In the genomic region with DNA sequence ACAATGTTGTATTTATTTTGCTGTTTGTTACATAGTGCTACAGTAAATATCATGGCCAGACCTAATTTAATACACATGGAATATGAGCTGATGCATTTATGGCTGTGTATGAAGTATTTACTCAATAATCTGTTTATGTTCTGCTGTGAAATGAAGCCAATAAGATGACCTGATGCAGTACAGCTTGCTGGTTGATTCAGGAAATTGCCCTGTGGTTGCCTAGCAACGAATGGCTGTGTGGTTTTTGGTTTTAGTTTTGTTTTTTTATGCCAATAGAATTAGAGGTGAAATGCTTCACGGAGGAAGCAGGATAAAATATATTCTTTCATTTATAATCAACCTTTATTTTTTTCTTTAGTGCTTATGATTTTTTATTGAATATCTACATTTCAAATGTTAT, we compare ENCODE assay signal across 25 mouse cellular contexts. TPM values are rescaled to one million over a fixed set of nuclear protein-coding genes. Genes with fewer than 3 reads are reported as not detected.
DNase-seq lines count a peak whose midpoint lies in the region; ATAC-seq lines count a peak whose summit lies in the region.
"Had no signal": no experiment of that assay in that cellular context is flagged by ENCODE, and none has a peak within 500 bp of the region (broad histone marks: within the 10 kb centered on the region; RNA-seq: fewer than 3 reads in every experiment).

No protein-coding gene starts in this region.

- ATAC-seq in granulocyte monocyte progenitor cell, adult 5-6 weeks (replicated peaks; ENCODE audit: poor library complexity, severe bottlenecking): peak; percentile 66

- intact Hi-C loops in left cerebral cortex, postnatal 25 days (cut with DNase I): no loop called here

- DNase-seq in layer of hippocampus, adult 8-10 months (ENCODE audit: low spot score in 2 of 2): peak; percentile 5 to 7
- DNase-seq in layer of hippocampus, postnatal 36 days: no peak
- peak; percentile 23 to 24 for DNase-seq in right cerebral cortex, postnatal 10 days (ENCODE audit: low spot score in 2 of 2)
- DNase-seq in right cerebral cortex, postnatal 25 days: no peak
- no peak for DNase-seq in left cerebral cortex, postnatal 25 days (ENCODE audit: low spot score in 2 of 2)
- DNase-seq in adrenal gland, adult 2 months: no peak
- DNase-seq: cerebellum, adult 9-10 months; kidney, adult 18-20 months; left cerebral cortex, postnatal 4 days; lung, adult 2 months; lung, postnatal 36 days; right cerebral cortex, adult 18-20 months; thymus, postnatal 25 days had no signal

RNA-seq across cellular contexts. Expression of a gene that starts 12.3 kb away (rescaled TPM):
- total RNA-seq in layer of hippocampus, adult 8-10 months (2022): not detected
- not detected for total RNA-seq in layer of hippocampus, postnatal 36 days (2021)
- total RNA-seq in granulocyte monocyte progenitor cell, adult 5-6 weeks (2014; fragmentation: Nextera tagmentation): not detected in 2 replicates
- total RNA-seq in granulocyte monocyte progenitor cell, adult 5-6 weeks (2017): not detected in 2 replicates
- total RNA-seq in left cerebral cortex, postnatal 25 days (2021): not detected
- total RNA-seq in adrenal gland, adult 2 months (2021): not detected
- not detected in 2 replicates for polyA plus RNA-seq in adrenal gland, adult 2 months (2012; rRNA removed)
- total RNA-seq: gastrocnemius, adult 18-20 months; heart, postnatal 25 days; left cerebral cortex, adult 18-20 months; left cerebral cortex, postnatal 4 days had no signal
- polyA plus RNA-seq: cortical plate, adult 2 months; embryonic facial prominence, embryonic 12.5 days; gonadal fat pad, adult 2 months; heart, embryonic 13.5 days; kidney, postnatal 0 days; liver, embryonic 11.5 days; lung, adult 2 months; midbrain, embryonic 12.5 days; testis, adult 2 months had no signal

RNA-seq across cellular contexts. Expression of a gene that starts 27.6 kb away (rescaled TPM):
- total RNA-seq in layer of hippocampus, adult 8-10 months (2022): not detected
- not detected for total RNA-seq in layer of hippocampus, postnatal 36 days (2021)
- total RNA-seq in granulocyte monocyte progenitor cell, adult 5-6 weeks (2014; fragmentation: Nextera tagmentation): not detected in 2 replicates
- not detected in 2 replicates for total RNA-seq in granulocyte monocyte progenitor cell, adult 5-6 weeks (2017)
- not detected for total RNA-seq in left cerebral cortex, postnatal 25 days (2021)
- total RNA-seq in adrenal gland, adult 2 months (2021): not detected
- not detected in 2 replicates for polyA plus RNA-seq in adrenal gland, adult 2 months (2012; rRNA removed)
- total RNA-seq: gastrocnemius, adult 18-20 months; heart, postnatal 25 days; left cerebral cortex, adult 18-20 months; left cerebral cortex, postnatal 4 days had no signal
- polyA plus RNA-seq: cortical plate, adult 2 months; embryonic facial prominence, embryonic 12.5 days; gonadal fat pad, adult 2 months; heart, embryonic 13.5 days; kidney, postnatal 0 days; liver, embryonic 11.5 days; lung, adult 2 months; testis, adult 2 months had no signal

RNA-seq across cellular contexts. Expression of a gene that starts 31.9 kb away (rescaled TPM):
- not detected for total RNA-seq in layer of hippocampus, adult 8-10 months (2022)
- total RNA-seq in layer of hippocampus, postnatal 36 days (2021): not detected
- total RNA-seq in granulocyte monocyte progenitor cell, adult 5-6 weeks (2014; fragmentation: Nextera tagmentation): not detected in 2 replicates
- not detected in 2 replicates for total RNA-seq in granulocyte monocyte progenitor cell, adult 5-6 weeks (2017)
- total RNA-seq in left cerebral cortex, postnatal 25 days (2021): not detected
- total RNA-seq in adrenal gland, adult 2 months (2021): not detected
- polyA plus RNA-seq in adrenal gland, adult 2 months (2012; rRNA removed): not detected in 2 replicates
- total RNA-seq: gastrocnemius, adult 18-20 months; heart, postnatal 25 days; left cerebral cortex, adult 18-20 months; left cerebral cortex, postnatal 4 days had no signal
- polyA plus RNA-seq: cortical plate, adult 2 months; embryonic facial prominence, embryonic 12.5 days; gonadal fat pad, adult 2 months; heart, embryonic 13.5 days; kidney, postnatal 0 days; liver, embryonic 11.5 days; lung, adult 2 months; midbrain, embryonic 12.5 days; testis, adult 2 months had no signal

RNA-seq across cellular contexts. Expression of a gene that starts 34.4 kb away (rescaled TPM):
- not detected for total RNA-seq in layer of hippocampus, adult 8-10 months (2022)
- not detected for total RNA-seq in layer of hippocampus, postnatal 36 days (2021)
- not detected in 2 replicates for total RNA-seq in granulocyte monocyte progenitor cell, adult 5-6 weeks (2014; fragmentation: Nextera tagmentation)
- total RNA-seq in granulocyte monocyte progenitor cell, adult 5-6 weeks (2017): not detected in 2 replicates
- total RNA-seq in left cerebral cortex, postnatal 25 days (2021): not detected
- total RNA-seq in adrenal gland, adult 2 months (2021): not detected
- polyA plus RNA-seq in adrenal gland, adult 2 months (2012; rRNA removed): not detected in 2 replicates
- total RNA-seq: gastrocnemius, adult 18-20 months; heart, postnatal 25 days; left cerebral cortex, adult 18-20 months; left cerebral cortex, postnatal 4 days had no signal
- polyA plus RNA-seq: cortical plate, adult 2 months; embryonic facial prominence, embryonic 12.5 days; gonadal fat pad, adult 2 months; heart, embryonic 13.5 days; kidney, postnatal 0 days; liver, embryonic 11.5 days; lung, adult 2 months; midbrain, embryonic 12.5 days had no signal

RNA-seq across cellular contexts. Expression of a gene that starts 51.5 kb away (rescaled TPM):
- not detected for total RNA-seq in layer of hippocampus, adult 8-10 months (2022)
- total RNA-seq in layer of hippocampus, postnatal 36 days (2021): not detected
- total RNA-seq in granulocyte monocyte progenitor cell, adult 5-6 weeks (2014; fragmentation: Nextera tagmentation): not detected in 2 replicates
- total RNA-seq in granulocyte monocyte progenitor cell, adult 5-6 weeks (2017): not detected in 2 replicates
- not detected for total RNA-seq in left cerebral cortex, postnatal 25 days (2021)
- total RNA-seq in adrenal gland, adult 2 months (2021): not detected
- not detected in 2 replicates for polyA plus RNA-seq in adrenal gland, adult 2 months (2012; rRNA removed)
- total RNA-seq: gastrocnemius, adult 18-20 months; heart, postnatal 25 days; left cerebral cortex, adult 18-20 months; left cerebral cortex, postnatal 4 days had no signal
- polyA plus RNA-seq: cortical plate, adult 2 months; embryonic facial prominence, embryonic 12.5 days; gonadal fat pad, adult 2 months; heart, embryonic 13.5 days; kidney, postnatal 0 days; liver, embryonic 11.5 days; lung, adult 2 months; midbrain, embryonic 12.5 days; testis, adult 2 months had no signal

Comparison
In these comparisons a context has a peak if more than half of its experiments do, and no peak if none do; other contexts are left out.
1. DNase-seq: peak in layer of hippocampus, adult 8-10 months (2 of 2) and right cerebral cortex, postnatal 10 days (2 of 2); none in layer of hippocampus, postnatal 36 days (0 of 2), right cerebral cortex, postnatal 25 days (single experiment), left cerebral cortex, postnatal 25 days (0 of 2) and adrenal gland, adult 2 months (single experiment).